Mouse (Mus musculus): ENCODE results near the gene Ssh3. TPM values are rescaled to one million over a fixed set of nuclear protein-coding genes. Genes with fewer than 3 reads are reported as not detected.
A peak's percentile ranks its signal among the peaks of the same experiment; 100 is the strongest.

Ssh3 gene
- total RNA-seq, 1 experiment: 7.3 TPM

DNA sequence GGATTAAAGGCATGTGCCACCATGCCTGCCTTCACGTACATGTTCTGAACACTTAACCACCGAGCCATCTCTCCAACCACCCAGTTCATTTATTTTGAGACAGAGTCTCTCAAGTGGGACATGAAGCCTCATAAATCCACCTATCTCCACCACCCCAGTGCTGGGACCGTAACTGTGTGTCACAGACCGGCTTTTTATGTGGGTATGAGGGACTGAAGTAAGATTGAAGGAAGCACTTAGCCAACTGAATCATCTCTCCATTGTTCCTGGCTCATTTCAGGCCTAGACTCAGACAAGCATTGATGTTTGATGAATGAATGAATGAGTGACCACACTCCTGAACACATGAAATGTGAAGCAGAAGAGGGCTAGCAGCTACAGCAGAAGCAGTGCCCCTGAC is 40.3 kb upstream of the Ssh3 start:
- H3K36me3 ChIP-seq (ENCODE audit: control insufficient read depth, insufficient read depth, low read length, poor library complexity, severe bottlenecking): no peaks in the 10 kb centered on the region
- DNase-seq (ENCODE audit: low read depth, low spot score): no peak
- no peak overlapping the region for H3K27ac ChIP-seq (ENCODE audit: insufficient read depth, low read depth, low read length, poor library complexity, severe bottlenecking)
- H3K4me1 ChIP-seq (ENCODE audit: control insufficient read depth in 2 of 2, insufficient read depth in 2 of 2, low read length in 2 of 2, poor library complexity in 1 of 2): peaks cover 0 to 4% of the 10 kb centered on the region in 2 experiments; a peak in 2 of 4 replicates
- no peaks in the 10 kb centered on the region for H3K9me3 ChIP-seq (ENCODE audit: control insufficient read depth, insufficient read depth, low read depth, low read length)
- no peak for TF ChIP-seq HCFC1 (IDR thresholded peaks at IDR 0.05; ENCODE audit: borderline replicate concordance, insufficient read depth, low read length)
- TF ChIP-seq ZC3H11A (IDR thresholded peaks at IDR 0.05; ENCODE audit: borderline replicate concordance, low read depth, low read length): no peak
- TF ChIP-seq ZNF384 (IDR thresholded peaks at IDR 0.05; ENCODE audit: low read depth, low read length): no peak
- TF ChIP-seq CHD2 (IDR thresholded peaks at IDR 0.05; ENCODE audit: low read depth, low read length): no peak
- TF ChIP-seq MAFK (IDR thresholded peaks at IDR 0.05; ENCODE audit: insufficient read depth, low read depth, low read length): no peak
- H3K4me3 ChIP-seq (ENCODE audit: insufficient read depth in 1 of 2, low read depth in 1 of 2, low read length in 2 of 2, poor library complexity in 1 of 2, severe bottlenecking in 1 of 2): no peak overlapping the region
- H3K9ac ChIP-seq (ENCODE audit: insufficient read depth, low read depth, low read length, poor library complexity, severe bottlenecking): no peak overlapping the region
- in situ Hi-C loops (cut with MboI; ENCODE audit: low sequenced_read_pairs in 2 of 2, unreplicated experiment in 2 of 2): no loop called here

- Histone ChIP-seq H3K27ac (ENCODE audit: insufficient read depth, low read depth, low read length, poor library complexity, severe bottlenecking) (peak within 1 kb of the TSS; percentile 37; the same call in 1 of the 2 replicates), H3K9ac (ENCODE audit: insufficient read depth, low read depth, low read length, poor library complexity, severe bottlenecking) (peak within 1 kb of the TSS; percentile 93), H3K4me1 (ENCODE audit: control insufficient read depth in 2 of 2, insufficient read depth in 2 of 2, low read length in 2 of 2, poor library complexity in 1 of 2) (peaks cover under 1 to 18% of the 10 kb centered on the region in 2 experiments; a peak in 3 of 4 replicates), H3K4me3 (ENCODE audit: insufficient read depth in 1 of 2, low read depth in 1 of 2, low read length in 2 of 2, poor library complexity in 1 of 2, severe bottlenecking in 1 of 2) (peak within 1 kb of the TSS; percentile 93 to 97), H3K9me3 (ENCODE audit: control insufficient read depth, insufficient read depth, low read depth, low read length) (no peaks in the 10 kb centered on the region), H3K36me3 (ENCODE audit: control insufficient read depth, insufficient read depth, low read length, poor library complexity, severe bottlenecking) (no peaks in the 10 kb centered on the region)
- TF ChIP-seq MAFK (IDR thresholded peaks at IDR 0.05; ENCODE audit: insufficient read depth, low read depth, low read length): no peak
- no peak for TF ChIP-seq ZNF384 (IDR thresholded peaks at IDR 0.05; ENCODE audit: low read depth, low read length)
- TF ChIP-seq ZC3H11A (IDR thresholded peaks at IDR 0.05; ENCODE audit: borderline replicate concordance, low read depth, low read length): no peak
- no peak for TF ChIP-seq CHD2 (IDR thresholded peaks at IDR 0.05; ENCODE audit: low read depth, low read length)
- TF ChIP-seq HCFC1 (IDR thresholded peaks at IDR 0.05; ENCODE audit: borderline replicate concordance, insufficient read depth, low read length): no peak
- in situ Hi-C loops (cut with MboI; ENCODE audit: low sequenced_read_pairs in 2 of 2, unreplicated experiment in 2 of 2): no loop called here
- DNase-seq (ENCODE audit: low read depth, low spot score): no peak
Observed at GRCm38 (mm10) chr19:4306190-4306577, 37.2 kb upstream of the Ssh3 start, which contains the start of gene Grk2. TSS of gene Grk2 (minus strand) at chr19:4306222.

- in situ Hi-C loops (cut with MboI; ENCODE audit: low sequenced_read_pairs in 2 of 2, unreplicated experiment in 2 of 2): no loop called here
- H3K27ac ChIP-seq (ENCODE audit: insufficient read depth, low read depth, low read length, poor library complexity, severe bottlenecking): peak overlapping the region; percentile 37; the same call in 1 of the 2 replicates
- no peaks in the 10 kb centered on the region for H3K9me3 ChIP-seq (ENCODE audit: control insufficient read depth, insufficient read depth, low read depth, low read length)
- TF ChIP-seq ZNF384 (IDR thresholded peaks at IDR 0.05; ENCODE audit: low read depth, low read length) (no peak), HCFC1 (IDR thresholded peaks at IDR 0.05; ENCODE audit: borderline replicate concordance, insufficient read depth, low read length) (no peak), ZC3H11A (IDR thresholded peaks at IDR 0.05; ENCODE audit: borderline replicate concordance, low read depth, low read length) (no peak), MAFK (IDR thresholded peaks at IDR 0.05; ENCODE audit: insufficient read depth, low read depth, low read length) (no peak), CHD2 (IDR thresholded peaks at IDR 0.05; ENCODE audit: low read depth, low read length) (no peak)
- H3K36me3 ChIP-seq (ENCODE audit: control insufficient read depth, insufficient read depth, low read length, poor library complexity, severe bottlenecking): no peaks in the 10 kb centered on the region
- H3K4me3 ChIP-seq (ENCODE audit: insufficient read depth in 1 of 2, low read depth in 1 of 2, low read length in 2 of 2, poor library complexity in 1 of 2, severe bottlenecking in 1 of 2): peak overlapping the region; percentile 93 to 97
- DNase-seq (ENCODE audit: low read depth, low spot score): no peak
- H3K9ac ChIP-seq (ENCODE audit: insufficient read depth, low read depth, low read length, poor library complexity, severe bottlenecking): peak overlapping the region; percentile 93
- peaks cover 2 to 23% of the 10 kb centered on the region in 2 experiments; a peak in 3 of 4 replicates for H3K4me1 ChIP-seq (ENCODE audit: control insufficient read depth in 2 of 2, insufficient read depth in 2 of 2, low read length in 2 of 2, poor library complexity in 1 of 2)
Observed at GRCm38 (mm10) chr19:4305491-4306189, 36.7 kb upstream of the Ssh3 start.

GRCm38 (mm10) chr19:4304871-4305321 is 35.9 kb upstream of the Ssh3 start:
- in situ Hi-C loops (cut with MboI; ENCODE audit: low sequenced_read_pairs in 2 of 2, unreplicated experiment in 2 of 2): no loop called here

More at GRCm38 (mm10) chr19:4304871-4305321, 35.9 kb upstream of the Ssh3 start:
- Histone ChIP-seq H3K9ac (ENCODE audit: insufficient read depth, low read depth, low read length, poor library complexity, severe bottlenecking) (no peak overlapping the region), H3K4me1 (ENCODE audit: control insufficient read depth in 2 of 2, insufficient read depth in 2 of 2, low read length in 2 of 2, poor library complexity in 1 of 2) (peaks cover 6 to 28% of the 10 kb centered on the region in 2 experiments; a peak in 3 of 4 replicates), H3K4me3 (ENCODE audit: insufficient read depth in 1 of 2, low read depth in 1 of 2, low read length in 2 of 2, poor library complexity in 1 of 2, severe bottlenecking in 1 of 2) (peak overlapping the region; percentile 93 to 97; a peak in 3 of 4 replicates), H3K9me3 (ENCODE audit: control insufficient read depth, insufficient read depth, low read depth, low read length) (no peaks in the 10 kb centered on the region), H3K27ac (ENCODE audit: insufficient read depth, low read depth, low read length, poor library complexity, severe bottlenecking) (no peak overlapping the region), H3K36me3 (ENCODE audit: control insufficient read depth, insufficient read depth, low read length, poor library complexity, severe bottlenecking) (no peaks in the 10 kb centered on the region)
- no peak for TF ChIP-seq CHD2 (IDR thresholded peaks at IDR 0.05; ENCODE audit: low read depth, low read length)
- no peak for TF ChIP-seq MAFK (IDR thresholded peaks at IDR 0.05; ENCODE audit: insufficient read depth, low read depth, low read length)
- no peak for TF ChIP-seq ZNF384 (IDR thresholded peaks at IDR 0.05; ENCODE audit: low read depth, low read length)
- no peak for TF ChIP-seq HCFC1 (IDR thresholded peaks at IDR 0.05; ENCODE audit: borderline replicate concordance, insufficient read depth, low read length)
- TF ChIP-seq ZC3H11A (IDR thresholded peaks at IDR 0.05; ENCODE audit: borderline replicate concordance, low read depth, low read length): no peak
- DNase-seq (ENCODE audit: low read depth, low spot score): no peak
